Mouse (Mus musculus) CD4-positive, CD25-positive, alpha-beta regulatory T cell (primary cell): ENCODE data around the gene Prcd. TPM values are rescaled to one million over a fixed set of nuclear protein-coding genes. Genes with fewer than 3 reads are reported as not detected.

Source experiments
- polyA plus RNA-seq: library from polyadenylated mRNA; unstranded; fragments of 100-300 nt; shearing (Covaris generic); gene quantifications from one replicate; pipeline ENCODE4 v1.2.1, GENCODE M21; 2017

The Prcd gene
- polyA plus RNA-seq: 0.23 TPM

DNA sequence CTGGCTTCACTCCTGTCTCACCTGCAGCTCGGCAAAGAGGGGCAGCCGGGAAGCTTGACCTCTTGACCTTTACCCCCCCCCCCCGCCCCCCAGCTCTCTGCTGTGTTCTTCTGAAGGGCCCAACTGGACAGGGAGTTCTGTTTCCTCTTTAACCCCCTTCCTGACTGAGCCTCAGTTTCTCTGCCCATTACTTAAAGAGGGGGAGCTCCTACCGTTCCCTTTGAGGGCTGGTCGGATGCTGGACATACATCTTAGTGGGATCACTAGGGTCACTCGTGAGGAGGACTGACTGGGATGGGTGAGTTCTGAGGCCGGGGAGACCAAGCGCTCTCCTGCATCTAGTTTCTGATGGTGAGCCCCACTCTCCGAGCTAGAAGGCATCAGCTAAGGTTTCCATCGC lies at the start of gene Prcd:
Gene Prcd, plus strand, starts transcription at position 301 of the 400 bp plus-strand sequence.

DNA sequence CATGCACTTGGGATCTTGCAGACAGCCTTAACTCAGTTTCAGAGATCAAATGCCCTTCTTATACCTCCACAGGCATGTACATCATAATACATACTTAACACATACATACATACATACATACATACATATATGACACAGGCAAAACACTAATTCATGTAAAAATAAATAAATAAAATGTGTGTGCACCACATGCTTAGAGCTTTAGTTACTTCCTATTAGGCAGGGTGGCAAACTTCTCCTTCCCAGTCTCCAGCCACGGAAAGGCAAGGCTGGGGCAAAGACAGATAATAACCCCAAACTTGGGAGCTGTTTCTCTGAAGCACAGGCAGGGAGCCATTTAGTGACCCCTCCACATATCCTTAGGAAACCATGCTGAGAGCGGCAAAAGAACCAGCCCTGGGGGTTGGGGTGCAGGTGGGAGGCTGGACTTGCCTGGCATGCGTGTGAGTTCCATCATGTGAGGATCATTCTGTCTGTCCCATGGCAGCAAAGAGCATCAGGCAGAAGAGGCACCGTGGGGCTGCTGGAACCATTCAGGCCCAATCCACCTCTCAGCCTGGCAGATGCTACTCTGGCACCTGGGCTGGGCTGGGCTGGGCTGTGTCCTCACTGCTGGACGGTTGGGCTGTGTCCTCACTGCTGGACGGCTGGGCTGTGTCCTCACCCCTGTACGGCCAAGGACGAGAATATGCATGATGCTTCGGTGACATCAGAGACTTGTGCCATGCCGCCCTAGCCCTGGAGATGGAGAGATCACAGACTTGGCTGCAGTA lies 26.8 kb upstream of the Prcd start, which contains the start of gene Rhbdf2:
Gene Rhbdf2, minus strand, starts transcription at position 721 of the 773 bp plus-strand sequence.

DNA sequence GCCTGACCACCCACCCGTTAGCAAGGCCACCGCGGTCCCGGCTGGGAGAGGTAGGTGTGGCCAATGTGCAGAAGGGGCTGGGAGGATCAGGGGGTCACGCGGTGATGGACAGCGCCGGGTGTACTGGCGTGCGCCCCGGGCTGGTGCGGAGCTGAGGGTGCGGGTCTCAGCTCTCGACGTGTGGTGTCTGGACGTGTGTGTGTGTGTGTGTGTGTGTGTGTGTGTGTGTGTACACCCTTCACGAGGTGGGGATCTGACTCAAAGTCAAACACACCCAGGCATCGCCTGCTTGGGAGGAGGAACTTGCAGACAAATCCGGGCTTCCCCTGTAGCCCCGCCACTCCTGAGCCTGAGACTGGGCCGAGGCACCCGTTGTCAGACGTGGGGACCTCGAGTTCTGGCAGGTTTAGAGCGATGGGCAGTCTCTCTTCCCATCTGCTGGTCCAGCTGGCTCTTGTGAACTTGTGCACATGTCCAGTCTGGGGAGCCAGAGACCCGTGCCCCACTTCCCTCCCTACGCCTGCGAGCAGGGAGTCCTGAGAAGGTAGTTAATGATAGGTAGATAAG lies 1.0 kb downstream of the Prcd start, which contains the start of gene Cygb:
Gene Cygb, minus strand, starts transcription at position 59 of the 567 bp plus-strand sequence.

Other genes starting within 250 kb of the Prcd start
- gene Rnf157, start 240.5 kb upstream of the Prcd start, polyA plus RNA-seq: 3.7 TPM
- gene Ubald2, start 219.4 kb upstream of the Prcd start, polyA plus RNA-seq: 71.2 TPM
- not detected for gene Qrich2, start 187.3 kb upstream of the Prcd start, polyA plus RNA-seq
- gene Prpsap1, start 159.3 kb upstream of the Prcd start, polyA plus RNA-seq: 152 TPM
- gene Sphk1, start 122.6 kb upstream of the Prcd start, polyA plus RNA-seq: 0.17 TPM
- gene Ube2o, start 72.1 kb upstream of the Prcd start, polyA plus RNA-seq: 11.7 TPM
- gene Aanat, start 67.1 kb upstream of the Prcd start, polyA plus RNA-seq: not detected
- 12.4 TPM for gene Rhbdf2, start 26.5 kb upstream of the Prcd start, polyA plus RNA-seq
- gene Cygb, start 779 bp downstream of the Prcd start, polyA plus RNA-seq: not detected
- not detected for gene St6galnac1, start 122.0 kb downstream of the Prcd start, polyA plus RNA-seq
- 0.08 TPM for gene Mxra7, start 174.5 kb downstream of the Prcd start, polyA plus RNA-seq
- 208 TPM for gene Mettl23, start 189.7 kb downstream of the Prcd start, polyA plus RNA-seq
- 73.1 TPM for gene Jmjd6, start 189.9 kb downstream of the Prcd start, polyA plus RNA-seq
- 24.5 TPM for gene Mfsd11, start 198.9 kb downstream of the Prcd start, polyA plus RNA-seq
- 471 TPM for gene Srsf2, start 199.6 kb downstream of the Prcd start, polyA plus RNA-seq